Mouse (Mus musculus): Measurements from ENCODE around the gene Sphk1.
"Not testable (repeated sequence)": the region's sequence is repeated elsewhere in the genome, so short reads cannot be mapped to it uniquely, and the experiment has no call there.

Gene Sphk1

DNA sequence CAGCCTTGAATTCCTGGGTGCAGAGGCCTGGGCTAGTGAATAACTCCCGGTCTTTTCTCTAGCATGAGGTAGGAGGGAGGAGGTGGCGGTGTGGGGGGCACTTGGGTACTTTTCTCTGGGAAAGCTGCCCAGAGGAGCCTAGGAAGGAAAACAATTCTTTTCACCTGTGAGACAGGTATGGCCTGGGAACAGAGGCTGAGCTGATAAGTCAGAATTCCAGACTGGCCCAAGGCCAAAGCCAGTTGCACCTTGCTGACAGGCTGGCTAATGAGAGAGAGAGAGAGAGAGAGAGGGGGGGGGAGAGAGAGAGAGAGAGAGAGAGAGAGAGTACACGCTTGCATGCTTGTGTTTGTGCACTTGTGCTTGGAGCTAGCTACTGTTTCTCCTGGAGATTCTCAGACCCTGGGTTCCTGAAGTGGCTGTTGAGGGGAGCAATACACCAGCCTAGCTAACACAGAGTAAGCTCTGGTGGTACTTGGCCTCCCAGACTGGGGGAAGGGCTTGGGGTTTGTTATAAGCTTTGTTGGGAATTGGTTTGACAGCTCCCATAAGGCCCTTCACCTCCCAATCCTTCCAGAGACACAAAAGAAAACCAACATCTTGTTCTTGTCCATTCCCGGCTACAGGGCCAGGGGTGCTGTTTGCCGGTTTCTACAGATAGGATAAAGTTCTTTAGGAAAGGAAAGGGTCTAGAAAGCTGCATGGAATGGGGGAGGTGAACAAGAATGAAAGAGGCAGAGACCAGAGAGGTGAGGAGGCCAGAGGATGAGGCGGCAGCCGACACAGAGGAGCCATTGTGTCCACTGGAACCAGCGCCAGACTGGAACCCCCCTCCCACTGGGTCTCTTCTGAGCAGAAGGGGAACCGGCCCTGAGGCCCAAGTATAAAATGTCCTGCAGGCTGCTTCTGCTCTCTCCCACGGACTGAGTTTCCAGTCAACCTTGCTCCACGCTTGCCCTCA lies at the start of gene Sphk1:
Gene Sphk1, plus strand, starts transcription at position 739 of the 961 bp plus-strand sequence.
- DNase-seq (ENCODE audit: low spot score in 2 of 2), result no peak

DNA sequence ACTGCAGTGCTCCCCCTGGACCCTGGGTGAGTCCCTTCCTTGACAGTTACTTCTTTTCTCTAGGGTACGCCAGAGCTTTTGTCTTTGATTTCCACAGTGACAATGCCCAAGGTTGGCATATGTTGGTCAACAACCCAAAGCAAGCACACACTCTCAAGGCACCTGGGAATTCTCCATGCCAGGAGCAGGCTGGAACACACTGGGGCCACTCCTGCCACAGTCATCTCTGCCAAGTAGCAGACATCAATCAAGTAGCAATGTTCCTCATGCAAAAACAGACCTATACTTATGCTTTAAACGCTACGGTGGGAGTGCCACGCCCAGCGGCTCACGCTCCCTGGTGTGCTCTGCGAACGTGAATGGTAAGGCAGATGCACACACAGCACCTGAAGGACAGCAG lies 49.8 kb upstream of the Sphk1 start:
- DNase-seq (ENCODE audit: low spot score in 2 of 2), result no peak

DNA sequence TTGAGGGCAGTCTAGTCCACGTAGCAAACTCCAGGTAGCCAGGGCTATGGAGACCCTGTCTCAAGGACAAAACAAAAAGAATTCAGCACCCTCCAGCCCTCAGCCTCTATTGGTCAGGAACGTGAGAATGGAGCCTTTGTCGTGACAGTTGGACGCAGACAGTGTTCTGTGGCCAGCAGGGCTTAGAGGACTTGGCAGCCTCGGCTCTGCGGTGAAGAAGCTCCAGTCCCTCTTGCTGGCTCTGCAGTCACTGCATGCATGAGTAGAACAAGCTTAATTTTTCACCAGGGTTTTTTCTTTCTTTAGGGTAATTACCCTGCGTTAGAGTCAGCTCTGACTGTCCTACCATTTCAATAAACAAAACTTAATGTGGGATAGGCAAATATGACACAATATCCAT lies 48.9 kb upstream of the Sphk1 start:
- no peak for DNase-seq (ENCODE audit: low spot score in 2 of 2)

DNA sequence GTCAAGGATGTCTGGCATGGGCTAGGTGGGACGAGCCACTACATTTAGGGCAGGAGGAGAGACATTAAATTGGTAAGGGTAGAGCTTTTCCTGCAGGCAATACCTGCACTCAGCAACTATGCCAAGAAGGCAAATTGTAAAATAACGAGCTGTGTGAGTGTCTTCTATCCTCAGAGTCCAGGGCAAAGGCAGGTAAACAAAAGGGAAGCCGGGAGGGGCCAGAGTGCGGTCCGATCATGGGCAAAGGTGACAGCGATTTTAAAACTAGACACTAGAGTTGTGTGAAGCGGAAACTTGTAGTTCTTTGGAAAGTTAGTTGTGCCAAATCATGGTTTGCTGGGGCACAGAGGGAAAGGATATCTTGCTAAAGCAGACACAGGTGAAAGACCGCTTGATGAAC lies 46.5 kb upstream of the Sphk1 start:
- DNase-seq (ENCODE audit: low spot score in 2 of 2), result no peak

DNA sequence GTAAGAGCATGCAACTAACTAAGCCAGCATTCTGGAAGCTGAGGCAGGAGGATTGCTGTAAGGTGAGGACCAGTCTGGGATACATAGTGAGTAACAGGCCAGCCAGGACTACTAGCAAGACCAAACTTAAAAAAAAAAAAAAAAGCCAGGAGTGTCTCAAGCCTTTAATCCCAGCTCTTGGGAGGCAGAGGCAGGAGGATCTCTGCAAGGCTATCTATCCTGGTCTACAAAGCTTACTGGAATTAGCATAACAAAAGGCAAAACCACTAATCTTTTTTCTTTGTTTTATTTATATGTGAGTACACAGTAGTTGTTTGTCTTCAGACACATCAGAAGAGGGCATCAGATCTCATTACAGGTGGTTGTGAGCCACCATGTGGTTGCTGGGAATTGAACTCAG lies 42.5 kb upstream of the Sphk1 start:
- no peak for DNase-seq (ENCODE audit: low spot score in 2 of 2)

DNA sequence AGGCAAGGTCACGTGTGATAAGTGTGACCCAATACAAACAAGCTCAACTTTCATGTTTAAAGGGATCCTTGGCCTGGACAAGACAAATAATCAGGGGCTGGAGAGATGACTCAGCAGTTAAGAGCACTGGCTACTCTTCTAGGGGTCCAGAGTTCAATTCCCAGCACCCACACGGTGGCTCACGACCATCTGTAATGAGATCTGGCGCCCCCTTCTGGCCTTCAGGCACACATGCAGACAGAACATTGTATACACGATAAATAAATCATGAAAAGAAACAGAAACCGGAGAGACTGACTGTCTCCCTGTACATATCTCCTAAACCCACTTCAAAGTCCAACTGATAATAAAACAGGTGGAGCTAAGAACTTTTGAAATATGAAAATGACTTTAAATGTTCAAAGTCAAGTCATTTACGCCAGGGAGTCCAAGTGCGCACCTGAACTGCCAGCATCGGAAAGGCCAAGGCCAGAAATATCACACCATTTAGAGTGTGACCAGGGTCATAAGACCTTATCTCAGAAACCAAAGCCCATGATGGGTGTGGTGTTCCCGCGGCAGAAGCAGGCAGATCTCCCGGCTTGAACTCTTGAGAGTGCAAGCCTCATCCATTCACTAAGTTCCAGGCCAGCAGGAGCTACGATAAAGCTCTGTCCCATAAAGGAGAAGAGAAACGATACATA lies 41.9 kb upstream of the Sphk1 start:
- DNase-seq (ENCODE audit: low spot score in 2 of 2), result no peak

DNA sequence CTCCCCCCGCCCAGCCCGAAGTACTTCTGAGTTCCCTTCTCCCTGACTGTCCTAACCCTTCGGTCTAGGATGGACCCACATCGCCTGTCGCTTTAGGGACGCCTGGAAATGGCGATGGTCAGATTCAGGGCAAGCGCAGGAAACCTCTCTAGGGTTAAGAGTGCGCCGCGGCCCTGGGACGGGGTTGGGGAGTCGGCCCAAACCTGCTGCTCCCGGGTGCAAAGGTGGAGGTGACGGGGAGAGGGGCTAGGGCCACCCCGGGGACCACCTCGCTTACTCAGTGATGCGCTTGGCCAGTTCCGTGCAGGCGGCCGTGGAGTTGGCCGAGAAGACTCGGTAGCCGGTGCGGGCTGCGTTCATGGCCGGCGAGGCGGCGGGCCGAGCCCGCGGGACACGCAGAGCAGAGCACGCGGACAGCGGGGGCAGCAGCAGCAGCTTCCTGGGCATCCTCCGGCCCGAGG lies 40.9 kb upstream of the Sphk1 start:
- no peak for DNase-seq (ENCODE audit: low spot score in 2 of 2)

DNA sequence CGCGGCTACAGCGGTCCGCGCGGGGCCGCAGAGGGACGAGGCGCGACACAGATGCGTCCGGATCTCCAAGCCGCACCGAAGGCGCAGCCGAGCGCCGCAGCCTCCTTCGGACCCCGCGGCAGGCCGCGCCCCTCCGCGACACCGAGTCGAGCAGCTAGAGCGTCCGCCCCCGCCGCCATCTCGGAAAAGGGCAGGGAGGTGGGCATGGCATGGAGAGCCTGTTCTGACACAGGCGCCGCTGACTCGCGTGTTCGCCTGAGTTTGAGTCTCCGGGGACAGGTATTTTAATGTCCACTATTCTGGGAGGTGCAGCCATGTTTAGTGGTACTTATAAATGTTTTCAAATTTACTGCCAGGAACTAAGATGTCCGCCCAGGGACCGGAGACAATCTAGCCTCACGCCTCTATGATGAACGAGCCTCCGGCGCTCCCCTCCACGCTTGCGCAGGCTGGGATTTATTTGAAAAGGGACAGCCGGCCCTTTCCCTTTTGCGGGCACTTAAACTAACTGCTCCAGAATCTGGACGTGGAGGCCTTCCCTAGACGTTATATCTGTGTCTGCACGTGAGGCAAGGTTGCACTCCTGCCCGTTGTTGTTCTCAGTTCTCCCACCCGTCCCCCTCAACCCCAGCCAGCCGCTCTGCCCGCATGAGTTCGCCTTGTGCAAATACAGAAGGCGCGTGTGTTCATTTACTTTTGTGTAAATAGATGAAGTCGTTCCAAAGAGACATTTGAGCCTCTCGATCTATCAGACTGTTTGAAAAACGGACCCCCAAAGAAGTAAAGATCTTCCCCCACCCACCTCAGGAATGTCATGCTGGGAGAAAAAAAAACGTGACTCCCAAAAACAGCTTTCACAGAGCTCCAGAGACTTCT lies 40.3 kb upstream of the Sphk1 start:
- peak; percentile 86 to 88 for DNase-seq (ENCODE audit: low spot score in 2 of 2)

DNA sequence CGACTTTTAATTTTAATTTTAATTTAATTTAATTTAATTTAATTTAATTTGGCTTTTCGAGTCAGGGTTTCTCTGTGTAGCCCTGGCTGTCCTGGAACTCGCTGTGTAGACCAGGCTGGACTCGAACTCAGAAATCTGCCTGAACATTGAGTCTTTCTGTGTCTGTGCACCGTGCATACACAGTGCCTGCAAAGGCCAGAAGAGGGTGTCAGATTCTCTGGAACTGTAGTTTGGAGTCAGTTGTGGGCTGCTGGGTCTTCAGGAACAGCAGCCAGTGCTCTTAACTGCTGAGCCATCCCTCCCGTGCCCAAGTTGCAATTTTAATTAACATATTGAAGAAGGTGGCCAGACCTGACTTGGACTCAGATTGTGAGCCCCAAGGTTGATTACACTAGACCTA lies 39.4 kb upstream of the Sphk1 start:
- no peak for DNase-seq (ENCODE audit: low spot score in 2 of 2)

DNA sequence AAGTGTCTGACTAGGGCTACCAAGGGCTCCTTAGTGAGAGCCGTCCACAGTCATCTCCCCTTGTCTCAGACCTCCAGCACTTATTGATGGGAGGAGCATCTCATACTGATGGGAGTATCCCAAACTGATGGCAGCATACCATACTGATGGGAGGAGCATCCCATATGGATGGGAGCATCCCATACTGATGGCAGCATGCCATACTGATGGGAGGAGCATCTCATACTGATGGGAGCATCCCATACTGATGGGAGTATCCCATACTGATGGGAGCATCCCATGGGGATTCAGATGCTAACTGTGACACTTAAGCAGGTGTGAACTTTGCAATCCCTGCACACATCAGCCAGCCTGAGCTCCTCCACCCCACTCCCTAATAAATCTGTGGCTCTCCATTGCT lies 38.2 kb upstream of the Sphk1 start:
- not testable (repeated sequence) for DNase-seq (ENCODE audit: low spot score in 2 of 2)

DNA sequence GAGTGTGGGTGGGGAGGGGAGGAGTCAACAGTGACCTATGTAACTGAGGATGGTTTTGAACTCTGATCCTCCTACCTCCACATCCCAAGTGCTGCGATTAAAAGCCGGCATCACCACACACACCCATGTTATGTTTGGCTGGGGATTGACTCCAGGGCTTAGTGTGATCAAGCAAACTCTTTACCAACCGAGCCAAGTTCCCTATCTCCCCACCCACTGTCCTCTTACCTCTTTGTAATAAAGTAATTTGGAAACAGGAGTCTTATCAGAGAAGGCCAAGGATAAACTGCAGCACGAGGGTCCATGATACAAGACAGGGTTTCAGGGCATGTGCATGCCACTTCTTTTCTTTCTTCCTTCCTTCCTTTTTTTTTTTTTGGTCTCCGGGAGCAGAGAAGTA lies 37.5 kb upstream of the Sphk1 start:
- no peak for DNase-seq (ENCODE audit: low spot score in 2 of 2)

DNA sequence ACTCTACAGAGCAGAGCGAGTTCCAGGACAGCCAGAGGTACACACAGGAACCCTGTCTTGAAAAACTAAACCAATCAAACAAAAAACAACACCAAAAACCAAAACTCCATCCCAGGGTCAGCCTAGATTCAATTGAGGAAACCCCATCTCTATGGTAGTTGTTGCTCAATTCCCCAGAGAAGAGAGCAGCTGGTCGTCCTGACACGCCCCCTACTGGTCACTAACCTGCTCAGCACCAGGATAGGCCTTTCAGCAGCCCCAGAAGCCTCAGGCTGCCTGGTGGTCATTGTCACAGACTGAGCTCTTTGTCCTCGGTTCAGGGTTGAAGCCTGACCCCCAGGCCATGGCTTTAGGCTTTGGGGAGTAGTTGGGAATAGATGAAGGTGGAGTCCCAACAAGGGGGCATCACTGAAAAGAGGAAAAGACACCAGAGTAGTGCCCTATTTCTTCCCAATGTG lies 36.9 kb upstream of the Sphk1 start, which contains the start of gene Prpsap1:
Gene Prpsap1, minus strand, starts transcription at position 408 of the 458 bp plus-strand sequence.
- DNase-seq (ENCODE audit: low spot score in 2 of 2), result no peak

DNA sequence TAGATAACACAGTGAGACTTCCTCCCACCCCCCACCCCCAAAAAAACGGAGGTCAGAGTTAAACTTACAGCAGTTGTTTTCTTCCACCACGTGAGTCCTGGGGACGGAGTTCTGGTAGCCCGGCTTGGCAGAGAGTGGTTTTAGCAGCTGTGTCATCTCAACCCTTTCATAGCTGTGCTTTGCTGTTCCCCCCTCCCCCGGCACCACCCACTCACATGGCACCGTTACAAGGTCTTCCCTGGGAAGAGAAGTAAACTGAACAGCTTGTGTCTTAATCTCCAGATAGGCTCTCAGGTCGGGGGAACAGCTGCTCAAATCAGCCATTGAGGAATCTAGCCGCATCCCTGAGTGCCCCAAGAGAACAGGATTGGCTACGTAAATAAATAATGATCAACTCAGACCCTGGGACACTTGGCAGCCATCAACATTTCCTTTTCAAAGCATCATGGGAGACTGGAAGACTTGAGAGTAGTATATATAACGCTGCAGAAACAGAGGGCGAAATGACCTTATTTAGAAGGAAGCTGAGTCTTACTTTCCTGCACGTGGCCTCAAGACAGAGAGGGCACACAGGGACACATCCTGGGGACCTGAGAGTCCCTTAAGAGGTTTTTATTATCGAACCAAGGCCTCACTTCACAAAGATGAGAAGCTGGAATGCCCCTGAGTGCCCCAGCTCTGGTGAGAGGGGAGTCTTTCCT lies 36.1 kb upstream of the Sphk1 start:
- peak; percentile 88 for DNase-seq (ENCODE audit: low spot score in 2 of 2)

DNA sequence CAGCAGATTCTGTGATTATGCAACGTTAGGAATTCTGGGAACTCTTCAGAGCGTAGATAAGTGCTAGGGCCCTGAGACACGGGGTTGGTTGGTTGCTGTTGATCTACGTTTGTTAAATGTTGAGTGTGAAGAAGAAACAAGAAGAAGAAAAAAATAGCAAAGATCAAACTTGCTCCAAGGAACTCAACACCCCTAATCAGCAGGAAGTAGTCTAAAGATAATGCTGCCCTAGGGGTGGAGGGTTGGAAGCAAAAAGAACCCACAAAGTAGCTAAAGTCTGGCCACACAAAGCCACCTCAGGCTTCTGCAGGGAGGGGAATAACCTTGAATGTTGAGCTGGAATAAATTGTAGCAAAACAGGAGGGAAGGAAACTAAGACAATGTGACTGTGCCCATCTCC lies 33.4 kb upstream of the Sphk1 start:
- DNase-seq (ENCODE audit: low spot score in 2 of 2), result no peak

DNA sequence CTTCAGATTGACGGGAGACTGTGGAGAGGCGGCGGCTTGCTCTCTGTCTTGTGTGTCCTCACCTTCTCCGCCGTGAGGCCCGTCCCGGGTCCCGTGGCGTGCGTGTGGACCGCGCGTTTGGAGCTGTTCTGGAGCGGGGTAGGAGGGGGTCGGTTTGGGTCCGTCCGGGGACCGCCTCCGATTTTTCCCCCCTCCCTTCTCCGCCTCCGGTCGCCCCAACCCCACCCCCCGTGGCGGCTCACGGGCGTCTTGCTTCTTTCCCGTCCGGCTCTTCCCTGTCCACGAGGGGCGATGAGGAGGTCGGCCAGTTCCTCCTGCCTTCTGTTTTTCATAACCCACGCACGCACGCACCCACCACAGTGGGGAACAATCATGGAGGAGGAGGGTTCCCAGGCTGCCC lies 32.1 kb upstream of the Sphk1 start:
- no peak for DNase-seq (ENCODE audit: low spot score in 2 of 2)

DNA sequence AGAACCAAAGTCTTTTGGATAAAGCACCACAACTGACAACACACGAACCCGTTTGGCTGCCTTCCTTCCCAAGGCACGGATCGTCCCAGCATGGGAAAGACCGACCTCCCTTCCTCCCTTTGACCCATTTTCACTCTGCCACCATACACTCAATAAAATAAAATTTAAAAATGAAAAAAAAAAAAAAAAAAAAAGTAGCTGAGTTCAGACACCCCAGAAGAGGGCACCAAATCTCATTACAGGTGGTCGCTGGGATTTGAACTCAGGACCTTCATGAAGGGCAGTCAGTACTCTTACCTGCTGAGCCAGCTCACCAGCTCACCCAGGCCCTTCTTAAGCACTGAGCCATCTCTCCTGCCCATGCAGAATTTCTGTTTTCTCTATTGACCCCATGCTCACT lies 31.7 kb upstream of the Sphk1 start:
- no peak for DNase-seq (ENCODE audit: low spot score in 2 of 2)

DNA sequence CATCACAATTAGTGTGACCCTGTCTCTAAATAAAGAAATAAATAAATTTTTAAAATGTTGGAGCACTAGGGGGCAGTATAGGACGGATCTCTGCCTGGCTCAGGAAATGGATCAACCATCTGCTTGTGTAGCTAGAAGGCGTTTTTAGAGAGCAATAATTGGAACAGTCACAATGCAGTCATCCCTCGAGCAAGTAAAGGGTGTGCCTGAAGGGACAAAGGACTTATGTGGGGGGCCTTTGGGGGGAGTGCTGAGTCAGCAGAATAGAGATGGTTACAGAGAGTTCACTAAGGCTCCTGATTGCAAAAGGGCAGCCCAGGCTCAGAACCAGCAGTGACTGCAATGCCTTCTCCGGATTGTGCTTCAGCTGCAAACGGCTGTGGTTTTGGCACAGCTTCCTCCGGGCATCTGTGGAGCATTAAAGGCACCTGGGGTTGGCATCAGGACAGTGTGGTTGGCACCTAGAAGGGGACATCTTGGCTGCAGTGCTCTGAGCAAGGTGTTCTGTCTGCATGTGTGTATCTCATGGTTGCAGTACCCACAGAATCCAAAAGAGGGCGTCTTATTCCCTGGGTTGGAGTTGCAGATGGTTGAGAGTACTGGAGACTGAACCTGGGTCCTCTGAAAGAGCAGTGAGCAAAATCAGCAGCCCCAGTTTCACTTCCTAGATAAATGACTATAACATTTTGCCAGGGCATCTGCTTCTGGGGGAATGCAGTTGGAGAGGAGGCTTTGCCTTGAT lies 29.5 kb upstream of the Sphk1 start:
- DNase-seq (ENCODE audit: low spot score in 2 of 2), result no peak

DNA sequence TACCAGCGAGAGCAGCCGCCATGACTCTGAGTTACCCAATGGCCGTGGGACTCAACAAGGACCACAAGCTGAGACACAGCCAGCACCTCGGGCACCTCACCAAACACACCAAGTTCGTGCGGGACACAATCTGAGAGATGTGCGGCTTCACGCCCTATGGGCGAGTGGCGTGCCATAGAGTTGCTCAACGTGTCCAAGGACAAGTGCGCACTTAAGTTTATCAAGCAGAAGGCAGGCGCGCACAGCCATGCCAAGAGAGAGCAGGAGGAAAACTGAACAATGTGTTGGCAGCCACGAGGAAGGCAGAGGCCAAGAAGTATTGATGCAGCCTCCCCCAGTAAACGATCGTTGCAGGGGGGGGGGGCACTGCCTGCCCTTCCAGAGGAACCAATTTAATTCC lies 26.2 kb upstream of the Sphk1 start:
- DNase-seq (ENCODE audit: low spot score in 2 of 2), result no peak

DNA sequence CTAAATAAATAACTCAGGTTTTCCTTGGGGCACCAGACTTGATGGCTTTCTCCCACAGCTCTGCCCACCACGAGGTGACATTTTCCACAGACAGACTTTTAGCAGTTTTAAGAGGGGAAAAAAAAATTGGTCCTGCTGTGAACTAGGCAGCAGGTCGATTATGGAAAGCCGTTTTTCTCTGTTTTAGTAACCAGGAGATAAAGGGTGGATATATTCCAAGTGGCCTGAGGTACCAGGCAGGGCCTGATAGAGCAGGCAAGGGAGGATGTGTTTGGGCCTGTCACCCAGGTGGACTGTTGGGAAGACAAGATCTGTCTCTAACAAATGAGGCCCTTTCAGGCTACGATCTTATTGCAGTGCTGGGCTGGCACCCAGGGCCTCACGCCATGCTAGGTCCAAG lies 25.2 kb upstream of the Sphk1 start:
- DNase-seq (ENCODE audit: low spot score in 2 of 2), result no peak

DNA sequence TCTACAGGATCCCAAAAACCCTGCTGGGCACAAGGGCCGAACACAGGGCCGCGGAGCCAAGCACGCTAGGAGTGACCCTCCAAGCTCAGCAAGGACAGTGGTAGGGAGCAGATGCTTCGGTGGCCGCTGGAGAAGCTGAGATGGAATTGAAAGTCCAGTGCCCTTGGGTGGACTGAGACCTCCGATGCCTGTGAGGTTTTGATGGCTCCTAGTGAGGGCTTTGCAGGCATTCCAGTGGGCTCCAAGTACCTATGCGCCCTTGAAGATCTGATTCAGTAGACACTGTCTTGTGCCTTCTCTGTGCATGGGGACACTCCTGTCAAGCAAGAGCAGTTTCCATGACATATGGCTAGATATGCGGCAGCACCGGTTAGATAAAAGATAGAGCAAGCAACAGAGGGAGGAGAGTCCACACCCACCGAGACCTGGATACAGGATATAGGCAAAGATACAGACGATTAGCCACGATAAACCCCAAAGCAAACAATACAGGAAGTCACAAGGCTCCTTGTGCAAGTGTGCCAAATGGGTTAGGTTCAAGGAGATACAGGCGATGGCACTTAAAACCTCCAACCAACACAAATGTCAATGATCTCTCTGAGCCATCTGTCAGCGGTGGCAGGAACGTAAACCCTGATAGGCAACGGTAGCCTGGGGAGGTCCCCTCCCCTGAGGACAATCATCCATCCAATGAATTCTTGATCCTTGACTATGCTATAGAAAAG lies 24.4 kb upstream of the Sphk1 start:
- no peak for DNase-seq (ENCODE audit: low spot score in 2 of 2)

Measured in urinary bladder, postnatal 4 days (tissue).